9 mouse cellular contexts compared by ENCODE assay signal in the genomic region with DNA sequence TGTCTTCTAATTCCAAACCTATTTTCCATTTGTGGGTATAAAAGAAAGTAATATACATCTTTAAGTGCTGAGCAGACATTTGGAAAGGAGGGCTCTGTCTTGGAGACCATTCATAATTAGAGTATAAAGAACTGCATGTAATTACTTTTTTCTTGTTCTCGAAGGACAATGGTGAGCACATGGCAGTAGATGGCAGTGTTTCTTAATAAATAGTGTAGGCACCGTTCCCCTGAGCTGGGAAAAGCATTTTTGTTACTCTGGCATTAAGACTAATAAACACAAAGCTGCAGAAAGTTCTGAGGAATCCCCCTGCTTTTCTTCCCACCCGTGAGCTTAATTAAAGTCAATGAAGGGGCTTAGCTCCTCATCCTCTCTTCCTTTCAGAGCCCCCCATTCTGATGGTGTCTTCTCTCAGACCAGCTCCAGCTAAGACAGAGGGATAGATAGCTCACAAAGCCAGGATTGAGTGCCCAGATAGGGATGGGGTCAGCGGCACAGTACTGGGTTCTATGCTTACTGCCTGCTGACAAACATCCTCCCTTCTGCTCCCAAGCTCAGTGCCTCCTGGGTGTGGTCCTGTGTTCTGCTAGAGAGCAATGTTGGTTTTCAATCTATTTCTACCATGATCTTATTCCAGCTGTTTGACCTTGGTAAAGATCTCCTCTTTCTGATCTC. TPM values are rescaled to one million over a fixed set of nuclear protein-coding genes. Genes with fewer than 3 reads are reported as not detected.
DNase-seq lines count a peak whose midpoint lies in the region; ATAC-seq and TF ChIP-seq lines count a peak whose summit lies in the region.
"Had no signal": no experiment of that assay in that cellular context is flagged by ENCODE, and none has a peak within 500 bp of the region (broad histone marks: within the 10 kb centered on the region; RNA-seq: fewer than 3 reads in every experiment).

No protein-coding gene starts in this region.

- H3K9me3 ChIP-seq in liver, postnatal 0 days (ENCODE audit: low read length), result no peaks in the 10 kb centered on the region
- H3K9me3 ChIP-seq in embryonic facial prominence, embryonic 14.5 days (ENCODE audit: control insufficient read depth, low read length), result no peaks in the 10 kb centered on the region
- H3K9me3 ChIP-seq in neural tube, embryonic 13.5 days, result no peaks in the 10 kb centered on the region

- no peaks in the 10 kb centered on the region for H3K27me3 ChIP-seq in liver, postnatal 0 days (ENCODE audit: insufficient read depth, low read length)
- no peaks in the 10 kb centered on the region for H3K27me3 ChIP-seq in embryonic facial prominence, embryonic 14.5 days (replicated peaks; ENCODE audit: control insufficient read depth, insufficient read depth, low read length)
- H3K27me3 ChIP-seq in neural tube, embryonic 13.5 days, result no peaks in the 10 kb centered on the region

- H3K4me1 ChIP-seq in liver, postnatal 0 days (ENCODE audit: insufficient read depth), result no peaks in the 10 kb centered on the region
- no peaks in the 10 kb centered on the region for H3K4me1 ChIP-seq in embryonic facial prominence, embryonic 14.5 days (ENCODE audit: control insufficient read depth, insufficient read depth, low read length)
- 0 out of 2 replicates have a peak, but pooled peaks cover 3% of the 10 kb centered on the region for H3K4me1 ChIP-seq in neural tube, embryonic 13.5 days (replicated peaks)

- TF ChIP-seq CTCF in liver, postnatal 0 days (IDR thresholded peaks at IDR 0.05; ENCODE audit: low read depth), result peak; percentile 18; the same call in 1 of the 2 replicates

- peak; percentile 13 to 50 for DNase-seq in cerebellum, postnatal 10 days
- DNase-seq in cerebellum, adult 9-11 months, result no peak
- DNase-seq in liver, postnatal 0 days, result no peak
- DNase-seq in liver, result no peak
- peak; percentile 42 for DNase-seq in embryonic facial prominence, embryonic 14.5 days (ENCODE audit: low spot score)
- DNase-seq in spleen, adult 18-20 months, result no peak
- no peak for DNase-seq in kidney, adult 11 months

- WGBS in liver, postnatal 0 days (ENCODE audit: insufficient replicate concordance), result 31% methylated on average over 4 of the region's 4 CpGs
- 19% methylated on average over 4 of the region's 4 CpGs for WGBS in embryonic facial prominence, embryonic 14.5 days
- WGBS in neural tube, embryonic 13.5 days, result 31% methylated on average over 4 of the region's 4 CpGs

- no peak overlapping the region for H3K9ac ChIP-seq in liver, postnatal 0 days (replicated peaks)
- 0 out of 2 replicates have a peak overlapping the region, but pooled peaks have one; percentile 16 for H3K9ac ChIP-seq in embryonic facial prominence, embryonic 14.5 days (ENCODE audit: low read depth, low read length)
- H3K9ac ChIP-seq in neural tube, embryonic 13.5 days, result no peak overlapping the region

- TF ChIP-seq EP300 in liver, postnatal 0 days (IDR thresholded peaks at IDR 0.05; ENCODE audit: low read depth), result no peak

- no peak overlapping the region for H3K4me3 ChIP-seq in liver, postnatal 0 days (ENCODE audit: low read depth, low read length)
- no peak overlapping the region for H3K4me3 ChIP-seq in embryonic facial prominence, embryonic 14.5 days (ENCODE audit: low read depth, low read length)
- no peak overlapping the region for H3K4me3 ChIP-seq in neural tube, embryonic 13.5 days

- ATAC-seq in liver, postnatal 0 days, result no peak
- no peak for ATAC-seq in embryonic facial prominence, embryonic 14.5 days (ENCODE audit: low read depth)
- ATAC-seq in neural tube, embryonic 13.5 days (ENCODE audit: low read depth), result peak; percentile 69

- H3K4me2 ChIP-seq in liver, postnatal 0 days (ENCODE audit: low read depth, low read length), result no peak overlapping the region
- H3K4me2 ChIP-seq in embryonic facial prominence, embryonic 14.5 days (ENCODE audit: low read depth, low read length), result no peak overlapping the region
- H3K4me2 ChIP-seq in neural tube, embryonic 13.5 days, result no peak overlapping the region
- H3K4me2 ChIP-seq: liver, embryonic 11.5 days had no signal

- no peak overlapping the region for H3K27ac ChIP-seq in liver, postnatal 0 days (ENCODE audit: low read depth)
- H3K27ac ChIP-seq in embryonic facial prominence, embryonic 14.5 days (replicated peaks; ENCODE audit: low read depth, low read length), result no peak overlapping the region
- H3K27ac ChIP-seq in neural tube, embryonic 13.5 days (replicated peaks), result no peak overlapping the region

- no peaks in the 10 kb centered on the region for H3K36me3 ChIP-seq in liver, postnatal 0 days (replicated peaks; ENCODE audit: insufficient read depth, low read length)
- H3K36me3 ChIP-seq in embryonic facial prominence, embryonic 14.5 days (ENCODE audit: control insufficient read depth, insufficient read depth, low read length), result no peaks in the 10 kb centered on the region
- no peaks in the 10 kb centered on the region for H3K36me3 ChIP-seq in neural tube, embryonic 13.5 days

RNA-seq across cellular contexts. Expression of a gene that starts 29.3 kb away (rescaled TPM):
- polyA plus RNA-seq in liver, postnatal 0 days (2015; fragmentation: Nextera tagmentation; extraction: Ambion mirVana), result 27.1 and 29.0 TPM in 2 replicates
- polyA plus RNA-seq in embryonic facial prominence, embryonic 14.5 days (2014; fragmentation: Nextera tagmentation; extraction: Ambion mirVana), result 58.7 and 61.4 TPM in 2 replicates
- polyA plus RNA-seq in neural tube, embryonic 13.5 days (2015; fragmentation: Nextera tagmentation; extraction: Ambion mirVana), result 37.4 and 42.5 TPM in 2 replicates

Comparison
In these comparisons a context has a peak if more than half of its experiments do, and no peak if none do; other contexts are left out.
1. DNase-seq: peak in cerebellum, postnatal 10 days (2 of 2) and embryonic facial prominence, embryonic 14.5 days (single experiment); none in cerebellum, adult 9-11 months (single experiment), liver, postnatal 0 days (single experiment), liver (single experiment), spleen, adult 18-20 months (0 of 2) and kidney, adult 11 months (single experiment).